Mouse (Mus musculus): Measurements from ENCODE around the gene Rae1. TPM values are rescaled to one million over a fixed set of nuclear protein-coding genes. Genes with fewer than 3 reads are reported as not detected.

Rae1 gene
- polyA plus RNA-seq, 1 experiment from 2014 or later, result 134 TPM

Other genes starting within 250 kb of the Rae1 start
- gene Bmp7, start 59.8 kb upstream of the Rae1 start, polyA plus RNA-seq (2014; fragmentation: Nextera tagmentation; extraction: Ambion mirVana), result 16.6 and 17.9 TPM in 2 replicates
- 0.71 and 0.74 TPM in 2 replicates for gene Spo11, start 22.4 kb upstream of the Rae1 start, polyA plus RNA-seq (2014; fragmentation: Nextera tagmentation; extraction: Ambion mirVana)
- gene Rbm38, start 20.4 kb downstream of the Rae1 start, polyA plus RNA-seq (2014; fragmentation: Nextera tagmentation; extraction: Ambion mirVana), result 57.0 and 63.3 TPM in 2 replicates
- 0.06 TPM in 2 replicates for gene Ctcfl, start 119.4 kb downstream of the Rae1 start, polyA plus RNA-seq (2014; fragmentation: Nextera tagmentation; extraction: Ambion mirVana)
- not detected in 2 replicates for gene Pck1, start 152.9 kb downstream of the Rae1 start, polyA plus RNA-seq (2014; fragmentation: Nextera tagmentation; extraction: Ambion mirVana)
- 0.33 TPM in 1 of 2 replicates, not detected in the other for gene Zbp1, start 218.8 kb downstream of the Rae1 start, polyA plus RNA-seq (2014; fragmentation: Nextera tagmentation; extraction: Ambion mirVana)